Mouse (Mus musculus) hindbrain, postnatal 0 days (tissue): Measurements from ENCODE around the gene Bsg. TPM values are rescaled to one million over a fixed set of nuclear protein-coding genes. Genes with fewer than 3 reads are reported as not detected.

ENCODE experiments used
- ATAC-seq: fragments of 200-750 bp; cut with Nextera tagmentation; 2 replicates; pipeline ENCODE4 v1.8.0; 2017; ENCODE audit warnings: mild to moderate bottlenecking, moderate TSS enrichment, moderate library complexity
- DNase-seq: peaks from one replicate; pipeline ENCODE4 v3.0.0-alpha.2; 2015; ENCODE audit warnings: low spot score
- H3K27ac ChIP-seq: fragments of 300-500 bp; sonication (generic); 2 replicates; pipeline ENCODE4 v1.5.1; 2014; ENCODE audit warnings: mild to moderate bottlenecking
- H3K27me3 ChIP-seq: fragments of 300-500 bp; sonication (generic); 2 replicates; pipeline ENCODE4 v1.6.1; 2014; ENCODE audit warnings: low read length, mixed read lengths; ENCODE audit not compliant: insufficient read depth
- H3K36me3 ChIP-seq: fragments of 300-500 bp; sonication (generic); 2 replicates; pipeline ENCODE4 v1.6.1; 2014; ENCODE audit warnings: low read length, mixed read lengths; ENCODE audit not compliant: insufficient read depth
- H3K4me1 ChIP-seq: fragments of 300-500 bp; sonication (generic); 2 replicates; pipeline ENCODE4 v1.6.1; 2014; ENCODE audit warnings: antibody characterized with exemption, low read length, mixed read lengths; ENCODE audit not compliant: insufficient read depth
- H3K4me2 ChIP-seq: fragments of 300-500 bp; sonication (generic); 2 replicates; pipeline ENCODE4 v1.6.1; 2014; ENCODE audit warnings: low read depth, mild to moderate bottlenecking, low read length, moderate library complexity, mixed read lengths
- H3K4me3 ChIP-seq: fragments of 300-500 bp; sonication (generic); 2 replicates; pipeline ENCODE4 v1.5.1; 2014; ENCODE audit warnings: low read length
- H3K9ac ChIP-seq: fragments of 300-500 bp; sonication (generic); replicated peaks from 2 replicates; pipeline ENCODE4 v1.6.1; 2014; ENCODE audit warnings: mild to moderate bottlenecking, low read length, moderate library complexity, mixed read lengths
- H3K9me3 ChIP-seq: fragments of 300-500 bp; sonication (generic); 2 replicates; pipeline ENCODE4 v1.6.1; 2016; ENCODE audit warnings: low read length, mixed read lengths
- CTCF ChIP-seq: IDR thresholded peaks from 2 replicates; pipeline ENCODE4 v1.5.1; 2016; ENCODE audit warnings: antibody characterized with exemption, control low read depth, low read depth
- WGBS: fragments of 180-500 bp; shearing (Covaris S2); extraction: QIAGEN DNeasy Blood & Tissue Kit; methylation state at CpG from one replicate; pipeline ENCODE4 v1.1.7; 2014; 5-methylcytosine and 5-hydroxymethylcytosine counted together
- polyA plus RNA-seq: library from polyadenylated mRNA; unstranded; fragments of >200 nt; fragmentation: Nextera tagmentation; extraction: Ambion mirVana; gene quantifications from 2 replicates; pipeline ENCODE4 v1.2.1, GENCODE M21; 2015
- total RNA-seq: library from RNA; depleted of rRNA; stranded (reverse); fragments of >200 nt; gene quantifications from 2 replicates; pipeline ENCODE4 v1.2.3, GENCODE M21; 2014; rRNA removed

The Bsg gene
- total and polyA plus RNA-seq, 2 experiments from 2014 or later, result 1,151 to 1,243 TPM

DNA sequence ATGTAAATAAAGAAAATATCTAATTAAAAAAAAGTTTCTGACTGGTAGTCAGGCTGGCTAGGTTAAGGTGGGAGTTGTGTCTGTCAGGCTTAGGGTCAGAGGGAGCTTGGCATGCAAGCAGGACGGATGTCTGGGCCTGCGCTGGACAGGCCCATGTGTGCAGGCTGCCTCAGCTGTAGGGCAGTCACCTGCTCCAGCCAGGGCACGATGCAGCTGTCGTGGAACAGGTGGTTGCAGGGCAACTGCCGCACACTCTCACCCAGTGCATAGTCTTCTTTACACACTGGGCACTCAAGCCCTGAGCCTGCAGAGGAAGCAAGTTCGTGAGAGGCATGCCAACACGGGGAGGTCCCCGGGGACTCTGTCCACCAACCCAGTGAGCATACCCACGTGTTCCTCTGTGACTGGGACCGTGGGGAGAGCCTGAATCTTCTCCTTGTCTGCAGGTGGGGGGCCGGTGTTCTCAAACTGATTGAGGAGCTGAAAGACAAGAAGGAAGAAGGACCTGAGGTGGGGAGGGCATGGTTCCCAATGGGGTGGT lies 56.4 kb downstream of the Bsg start:
- H3K36me3 ChIP-seq, result peaks cover 40% of the 10 kb centered on the region
- no peak overlapping the region for H3K4me2 ChIP-seq
- H3K27ac ChIP-seq, result no peak overlapping the region
- H3K27me3 ChIP-seq, result no peaks in the 10 kb centered on the region
- DNase-seq (no peak), ATAC-seq (no peak)
- no peak overlapping the region for H3K4me3 ChIP-seq
- 90% methylated on average over 11 of the region's 11 CpGs for WGBS
- H3K4me1 ChIP-seq, result peaks cover 5% of the 10 kb centered on the region
- H3K9ac ChIP-seq, result no peak overlapping the region
- no peaks in the 10 kb centered on the region for H3K9me3 ChIP-seq
- TF ChIP-seq CTCF, result no peak

Other genes with a start within 250 kb of the Bsg start
- not detected in 2 replicates for gene Vmn2r83, start 235.8 kb upstream of the Bsg start, total RNA-seq
- 0.04 TPM in 1 of 2 replicates, not detected in the other for gene Vmn2r83, start 235.8 kb upstream of the Bsg start, polyA plus RNA-seq
- gene Plpp2, start 170.7 kb upstream of the Bsg start, total RNA-seq, result 30.3 and 38.0 TPM in 2 replicates
- 16.9 and 17.7 TPM in 2 replicates for gene Plpp2, start 170.7 kb upstream of the Bsg start, polyA plus RNA-seq
- gene Mier2, start 149.3 kb upstream of the Bsg start, total RNA-seq, result 115 and 126 TPM in 2 replicates
- gene Mier2, start 149.3 kb upstream of the Bsg start, polyA plus RNA-seq, result 36.3 and 37.5 TPM in 2 replicates
- not detected in 2 replicates for gene Theg, start 117.2 kb upstream of the Bsg start, total RNA-seq
- gene Theg, start 117.2 kb upstream of the Bsg start, polyA plus RNA-seq, result not detected in 2 replicates
- 31.9 and 37.6 TPM in 2 replicates for gene C2cd4c, start 90.5 kb upstream of the Bsg start, total RNA-seq
- 1.0 and 1.1 TPM in 2 replicates for gene C2cd4c, start 90.5 kb upstream of the Bsg start, polyA plus RNA-seq
- gene Shc2, start 66.6 kb upstream of the Bsg start, total RNA-seq, result 66.2 and 67.9 TPM in 2 replicates
- 19.8 and 21.3 TPM in 2 replicates for gene Shc2, start 66.6 kb upstream of the Bsg start, polyA plus RNA-seq
- gene Odf3l2, start 58.8 kb upstream of the Bsg start, total RNA-seq, result 0.42 and 2.0 TPM in 2 replicates
- gene Odf3l2, start 58.8 kb upstream of the Bsg start, polyA plus RNA-seq, result 0.60 and 0.71 TPM in 2 replicates
- gene Madcam1, start 39.9 kb upstream of the Bsg start, total RNA-seq, result 0.90 and 2.1 TPM in 2 replicates
- gene Madcam1, start 39.9 kb upstream of the Bsg start, polyA plus RNA-seq, result 0.98 and 1.4 TPM in 2 replicates
- 117 and 135 TPM in 2 replicates for gene Tpgs1, start 35.1 kb upstream of the Bsg start, total RNA-seq
- 132 and 133 TPM in 2 replicates for gene Tpgs1, start 35.1 kb upstream of the Bsg start, polyA plus RNA-seq
- gene Cdc34, start 22.3 kb upstream of the Bsg start, total RNA-seq, result 65.1 and 76.7 TPM in 2 replicates
- gene Cdc34, start 22.3 kb upstream of the Bsg start, polyA plus RNA-seq, result 69.8 and 71.3 TPM in 2 replicates
- 0.22 and 0.63 TPM in 2 replicates for gene Gzmm, start 15.5 kb upstream of the Bsg start, total RNA-seq
- gene Gzmm, start 15.5 kb upstream of the Bsg start, polyA plus RNA-seq, result 1.2 TPM in 2 replicates
- 92.6 and 101 TPM in 2 replicates for gene Hcn2, start 12.1 kb downstream of the Bsg start, total RNA-seq
- gene Hcn2, start 12.1 kb downstream of the Bsg start, polyA plus RNA-seq, result 5.5 and 6.6 TPM in 2 replicates
- 30.4 and 36.5 TPM in 2 replicates for gene Polrmt, start 42.1 kb downstream of the Bsg start, total RNA-seq
- gene Polrmt, start 42.1 kb downstream of the Bsg start, polyA plus RNA-seq, result 29.7 and 32.6 TPM in 2 replicates
- 1.3 and 2.2 TPM in 2 replicates for gene Fgf22, start 50.6 kb downstream of the Bsg start, total RNA-seq
- 3.8 and 5.1 TPM in 2 replicates for gene Fgf22, start 50.6 kb downstream of the Bsg start, polyA plus RNA-seq
- gene Rnf126, start 62.5 kb downstream of the Bsg start, total RNA-seq, result 112 and 120 TPM in 2 replicates
- gene Rnf126, start 62.5 kb downstream of the Bsg start, polyA plus RNA-seq, result 108 and 119 TPM in 2 replicates
- 2.6 and 3.3 TPM in 2 replicates for gene Fstl3, start 72.8 kb downstream of the Bsg start, total RNA-seq
- gene Fstl3, start 72.8 kb downstream of the Bsg start, polyA plus RNA-seq, result 3.1 and 3.2 TPM in 2 replicates
- 0.54 and 1.8 TPM in 2 replicates for gene Prss57, start 86.5 kb downstream of the Bsg start, total RNA-seq
- gene Prss57, start 86.5 kb downstream of the Bsg start, polyA plus RNA-seq, result 0.13 and 0.33 TPM in 2 replicates
- 156 and 157 TPM in 2 replicates for gene Palm, start 89.1 kb downstream of the Bsg start, total RNA-seq
- gene Palm, start 89.1 kb downstream of the Bsg start, polyA plus RNA-seq, result 221 and 242 TPM in 2 replicates
- gene Misp, start 116.5 kb downstream of the Bsg start, total RNA-seq, result 0.05 and 0.22 TPM in 2 replicates
- gene Misp, start 116.5 kb downstream of the Bsg start, polyA plus RNA-seq, result 0.33 TPM in 1 of 2 replicates, not detected in the other
- 166 and 173 TPM in 2 replicates for gene Ptbp1, start 149.9 kb downstream of the Bsg start, total RNA-seq
- gene Ptbp1, start 149.9 kb downstream of the Bsg start, polyA plus RNA-seq, result 58.9 and 65.5 TPM in 2 replicates
- 9.4 and 20.5 TPM in 2 replicates for gene Prtn3, start 170.0 kb downstream of the Bsg start, total RNA-seq
- gene Prtn3, start 170.0 kb downstream of the Bsg start, polyA plus RNA-seq, result 11.6 and 11.8 TPM in 2 replicates
- 487 and 541 TPM in 2 replicates for gene Plppr3, start 170.1 kb downstream of the Bsg start, total RNA-seq
- gene Plppr3, start 170.1 kb downstream of the Bsg start, polyA plus RNA-seq, result 268 and 283 TPM in 2 replicates
- gene Elane, start 181.8 kb downstream of the Bsg start, total RNA-seq, result not detected in 2 replicates
- 0.24 TPM in 1 of 2 replicates, not detected in the other for gene Elane, start 181.8 kb downstream of the Bsg start, polyA plus RNA-seq
- gene Cfd, start 186.4 kb downstream of the Bsg start, total RNA-seq, result not detected in 2 replicates
- not detected in 2 replicates for gene Cfd, start 186.4 kb downstream of the Bsg start, polyA plus RNA-seq
- gene Med16, start 204.4 kb downstream of the Bsg start, total RNA-seq, result 71.4 and 82.2 TPM in 2 replicates
- gene Med16, start 204.4 kb downstream of the Bsg start, polyA plus RNA-seq, result 43.2 and 48.4 TPM in 2 replicates
- not detected in 2 replicates for gene Gm26602, start 206.4 kb downstream of the Bsg start, total RNA-seq
- gene Gm26602, start 206.4 kb downstream of the Bsg start, polyA plus RNA-seq, result 4.9 and 17.2 TPM in 2 replicates
- 7.7 and 9.4 TPM in 2 replicates for gene Kiss1r, start 212.5 kb downstream of the Bsg start, total RNA-seq
- 3.4 and 3.9 TPM in 2 replicates for gene Kiss1r, start 212.5 kb downstream of the Bsg start, polyA plus RNA-seq
- gene R3hdm4, start 216.7 kb downstream of the Bsg start, total RNA-seq, result 111 and 133 TPM in 2 replicates
- gene R3hdm4, start 216.7 kb downstream of the Bsg start, polyA plus RNA-seq, result 252 and 267 TPM in 2 replicates
- 9.7 and 10.1 TPM in 2 replicates for gene Arid3a, start 222.6 kb downstream of the Bsg start, total RNA-seq
- gene Arid3a, start 222.6 kb downstream of the Bsg start, polyA plus RNA-seq, result 2.5 and 2.6 TPM in 2 replicates